Mouse (Mus musculus): ENCODE results near the gene Ptgis.

Ptgis gene

DNA sequence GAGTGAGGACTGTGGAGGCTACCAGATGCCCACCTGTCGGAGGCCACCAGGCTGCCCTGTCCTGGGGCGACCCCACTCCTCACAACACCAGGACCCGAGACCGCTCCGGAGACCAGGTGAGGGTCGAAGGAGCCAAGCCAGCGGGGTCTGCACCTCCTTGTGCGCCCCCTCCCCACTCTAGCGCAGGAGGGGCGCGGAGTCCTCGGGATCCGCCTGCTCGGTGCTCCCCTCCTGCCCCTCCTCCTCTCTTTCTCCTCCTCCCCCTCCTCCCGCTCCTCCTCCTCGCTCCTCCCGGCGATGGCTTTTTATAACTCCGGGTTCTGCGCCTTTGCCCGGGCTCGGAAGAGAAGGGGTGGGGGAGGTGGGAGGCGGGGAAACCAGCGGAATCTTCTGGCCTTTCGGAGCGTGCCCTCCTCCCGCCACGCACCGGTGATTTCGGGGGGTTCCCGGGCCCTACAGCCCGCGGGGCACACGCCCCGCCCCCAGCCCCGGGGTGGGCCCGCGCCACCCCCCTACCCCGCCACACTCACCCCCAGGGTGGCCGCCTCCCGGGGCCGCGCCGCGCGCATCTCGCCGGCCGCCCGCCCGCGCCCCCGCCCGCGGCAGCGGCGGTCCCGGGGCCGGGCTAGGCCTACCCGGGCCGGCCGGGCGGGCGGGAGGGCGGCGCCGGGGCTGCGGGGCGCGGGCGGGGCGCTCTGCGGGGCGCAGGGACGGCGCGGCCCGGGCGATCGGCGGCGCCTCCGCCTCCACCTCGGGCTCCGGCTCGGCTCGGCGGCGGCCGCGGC is 50.9 kb downstream of the Ptgis start:
- peak; percentile 41 for DNase-seq

DNA sequence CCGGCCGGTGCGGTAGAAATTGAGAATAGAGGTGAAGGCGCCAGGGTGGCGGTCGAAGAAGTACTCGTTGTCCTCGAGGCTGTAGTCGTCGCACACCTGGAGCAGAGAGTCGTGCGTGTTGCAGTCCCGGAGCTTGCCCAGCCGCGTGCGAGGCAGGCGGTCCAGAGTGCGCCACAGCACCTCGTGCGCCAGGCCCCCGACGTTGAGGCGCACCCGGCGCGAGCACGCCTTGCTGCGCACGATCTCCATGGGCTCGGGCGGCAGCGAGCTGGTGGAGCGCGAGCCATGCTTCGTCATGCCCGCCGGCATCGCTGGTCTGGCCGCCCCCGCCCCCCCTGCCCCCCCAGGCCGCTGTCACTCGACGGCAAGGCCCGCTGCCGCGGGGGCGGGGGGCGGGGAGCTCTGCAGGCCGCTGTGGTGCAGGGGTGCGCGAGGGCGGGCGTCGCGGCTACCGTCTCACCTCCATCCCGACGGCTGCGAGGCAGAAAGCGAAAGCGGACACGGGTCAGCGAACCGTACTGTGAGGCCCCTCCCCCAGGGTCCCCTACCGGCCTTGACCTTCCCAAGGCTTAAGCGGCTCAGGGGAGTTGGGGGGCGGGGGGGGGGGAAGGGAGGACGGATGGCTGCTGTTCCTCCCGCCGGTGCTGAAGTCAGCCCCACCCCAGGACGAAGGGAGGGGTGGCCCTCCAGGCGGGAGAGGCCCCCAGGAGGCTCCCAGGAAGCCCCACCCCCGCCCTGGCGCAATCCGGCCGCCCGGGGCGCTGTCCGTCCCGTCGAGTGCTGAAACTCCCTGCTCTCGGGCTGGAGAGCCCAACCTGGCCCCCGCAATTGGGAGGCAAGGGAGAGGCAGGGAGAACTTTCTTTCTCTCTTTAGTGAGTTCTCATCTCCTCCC is 51.8 kb downstream of the Ptgis start:
- peak; percentile 22 for DNase-seq

DNA sequence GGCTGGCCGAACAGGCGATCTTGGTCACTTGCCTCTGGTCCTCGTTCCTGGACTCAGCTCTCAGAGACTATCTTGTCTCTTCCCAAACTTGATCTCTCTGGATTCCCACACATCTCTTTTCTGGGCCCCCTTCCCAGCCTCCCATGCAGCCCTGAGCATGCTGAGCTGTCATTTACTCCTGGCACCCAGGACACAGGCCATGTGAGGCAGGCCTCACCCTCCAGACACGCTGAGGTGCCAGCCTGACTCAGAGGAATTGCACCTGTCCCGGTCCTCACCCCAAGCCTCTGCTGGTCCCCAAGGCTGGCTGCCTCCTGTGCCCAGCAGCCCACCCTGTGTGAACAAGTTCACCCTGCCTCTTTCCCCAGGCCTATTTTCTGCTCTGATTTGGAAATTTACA is 53.3 kb downstream of the Ptgis start:
- DNase-seq, result no peak

DNA sequence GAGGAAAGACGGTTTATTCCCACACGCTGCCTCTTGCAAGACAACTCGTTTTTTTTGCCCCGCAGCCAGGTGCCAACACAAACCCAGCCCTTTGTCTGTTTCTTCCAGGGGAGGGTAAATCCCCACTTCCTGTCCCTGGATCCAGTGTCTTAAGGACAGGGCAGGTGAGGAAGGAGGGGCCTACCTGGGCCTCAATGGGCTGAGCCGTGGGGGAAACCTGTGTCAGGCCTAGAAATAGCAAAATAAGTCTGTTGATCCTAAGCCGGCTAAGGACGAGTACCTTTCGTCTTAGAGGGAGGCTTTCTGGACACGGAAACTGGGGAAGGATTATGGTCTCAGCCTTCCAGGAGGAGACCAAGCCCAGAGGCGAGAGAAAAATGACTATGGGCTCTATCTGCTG is 53.9 kb downstream of the Ptgis start:
- DNase-seq, result no peak

DNA sequence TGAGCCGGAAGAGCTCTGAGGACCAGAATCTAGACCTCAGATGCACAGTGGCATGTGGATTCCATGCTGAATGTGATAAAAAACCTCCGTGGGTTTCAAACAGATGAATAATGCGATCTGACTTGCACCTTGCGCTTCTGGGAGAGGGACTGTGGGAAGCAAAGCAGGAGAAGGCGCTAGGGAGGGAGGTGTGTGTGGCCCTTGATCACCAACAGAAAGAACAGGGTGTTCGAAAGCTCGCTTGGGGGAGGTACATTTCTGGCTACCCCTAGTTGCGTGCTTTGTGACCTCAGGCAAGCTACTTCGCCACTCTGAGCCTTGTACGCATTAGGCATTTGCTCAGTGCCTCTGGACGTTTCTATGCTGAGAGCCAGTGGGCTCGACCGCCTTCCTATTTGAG is 54.4 kb downstream of the Ptgis start:
- no peak for DNase-seq

DNA sequence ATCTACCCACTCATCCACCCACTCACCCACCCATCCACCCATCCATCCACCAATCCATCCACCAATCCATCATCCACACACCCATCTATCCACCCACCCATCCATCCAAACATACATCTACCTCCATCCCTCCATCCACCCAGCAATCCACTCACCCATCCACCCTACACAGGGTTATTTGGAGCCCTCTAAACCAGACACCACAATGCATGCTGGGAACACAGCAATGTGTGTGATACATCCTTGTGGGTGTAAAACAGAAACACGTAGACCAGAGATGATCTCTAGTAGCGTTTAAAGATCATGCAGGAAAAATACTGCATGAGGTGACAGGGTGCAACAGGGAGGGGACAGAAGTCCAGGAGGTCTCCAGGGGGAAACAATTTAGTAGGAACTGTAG is 55.0 kb downstream of the Ptgis start:
- DNase-seq, result no peak

DNA sequence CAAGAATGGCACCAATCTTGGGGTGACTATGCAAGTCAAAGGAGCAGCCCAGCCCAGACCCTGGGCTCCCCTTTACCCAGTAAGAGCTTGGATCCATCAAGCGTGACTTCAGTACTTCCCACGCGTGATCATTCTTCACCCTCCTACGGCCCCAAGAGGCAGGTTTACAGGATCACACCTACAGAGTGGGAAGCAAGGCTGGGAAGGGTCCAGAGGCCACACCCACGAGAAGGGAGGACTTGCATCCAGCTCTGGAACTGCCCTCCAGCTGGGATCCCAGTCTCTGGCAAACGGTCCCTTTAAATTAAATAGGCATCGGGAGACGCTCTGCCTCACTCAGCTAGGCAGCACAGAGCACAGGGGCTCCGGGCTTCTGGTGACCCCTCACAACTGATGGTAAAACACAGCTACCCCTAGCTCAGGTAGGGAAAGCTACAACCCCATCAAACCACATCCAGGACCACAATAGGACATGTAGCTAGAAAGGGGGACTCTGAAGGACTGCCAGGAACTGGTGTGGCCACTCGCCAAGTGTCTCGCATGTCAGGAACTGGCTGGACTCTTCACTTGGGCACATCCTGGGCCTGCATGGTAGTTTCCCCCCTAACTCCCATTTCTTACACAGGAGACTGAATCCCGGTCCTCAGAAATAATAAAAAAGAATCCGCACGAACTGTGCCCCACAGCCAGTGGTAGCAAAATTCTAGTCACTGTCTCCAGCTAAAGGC is 58.6 kb downstream of the Ptgis start:
- no peak for DNase-seq

DNA sequence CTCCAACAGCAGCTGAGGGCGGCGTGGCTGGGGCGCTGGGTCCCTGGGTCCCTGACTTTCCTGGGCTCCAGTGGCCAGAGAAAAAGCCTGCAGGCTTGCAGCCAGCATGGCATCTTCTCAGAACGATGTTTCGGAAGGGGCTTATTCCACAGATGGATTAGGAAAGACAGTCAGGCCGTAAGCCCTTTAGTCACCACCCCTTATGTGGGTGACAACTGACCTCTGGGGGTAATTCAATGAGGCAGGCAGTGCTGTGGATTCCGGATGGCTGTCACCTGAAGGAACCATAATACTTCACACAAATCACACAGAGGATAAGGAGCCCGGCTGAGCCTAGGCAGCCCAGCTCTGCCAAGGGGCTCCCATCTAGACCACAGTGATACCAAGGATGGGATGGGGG is 59.3 kb downstream of the Ptgis start:
- DNase-seq, result no peak

DNA sequence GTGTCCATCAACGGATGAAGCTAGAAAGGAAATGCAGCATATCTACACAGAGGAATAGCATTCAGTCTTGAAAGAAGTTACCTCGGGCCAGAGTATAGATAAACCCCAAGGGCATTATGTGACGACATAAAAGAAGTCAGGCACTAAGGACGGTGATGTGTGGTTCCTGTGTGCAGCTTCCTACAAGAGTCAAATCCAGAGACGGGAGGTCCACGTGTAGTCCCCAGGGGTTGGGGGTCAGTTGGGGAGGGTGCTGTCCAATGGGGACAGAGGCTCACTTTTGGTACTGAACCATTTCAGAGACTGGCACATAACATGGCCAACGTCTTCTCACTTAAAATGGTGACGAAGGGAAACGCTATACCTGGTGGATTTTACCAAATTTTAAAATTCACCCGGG is 61.1 kb downstream of the Ptgis start:
- no peak for DNase-seq

DNA sequence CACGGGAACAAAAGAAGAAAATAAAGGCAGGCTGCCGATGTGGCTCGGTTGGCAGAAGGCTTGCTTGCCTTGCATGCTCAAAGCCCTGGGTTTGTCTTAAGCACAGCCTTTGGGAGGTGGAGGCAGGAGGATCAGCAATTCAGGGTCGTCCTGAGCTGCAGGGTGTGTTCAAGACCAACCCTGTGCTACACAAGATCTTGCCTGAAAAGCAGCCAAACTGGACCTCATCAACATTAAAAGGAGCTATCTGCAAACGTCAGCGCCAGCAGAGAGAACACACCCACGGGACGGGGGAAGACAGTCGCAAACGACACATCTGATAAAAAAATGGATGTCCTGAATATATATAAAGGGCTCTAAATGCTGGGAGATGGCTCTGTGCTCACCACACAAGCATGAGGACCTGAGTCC is 63.2 kb downstream of the Ptgis start:
- DNase-seq, result no peak

DNA sequence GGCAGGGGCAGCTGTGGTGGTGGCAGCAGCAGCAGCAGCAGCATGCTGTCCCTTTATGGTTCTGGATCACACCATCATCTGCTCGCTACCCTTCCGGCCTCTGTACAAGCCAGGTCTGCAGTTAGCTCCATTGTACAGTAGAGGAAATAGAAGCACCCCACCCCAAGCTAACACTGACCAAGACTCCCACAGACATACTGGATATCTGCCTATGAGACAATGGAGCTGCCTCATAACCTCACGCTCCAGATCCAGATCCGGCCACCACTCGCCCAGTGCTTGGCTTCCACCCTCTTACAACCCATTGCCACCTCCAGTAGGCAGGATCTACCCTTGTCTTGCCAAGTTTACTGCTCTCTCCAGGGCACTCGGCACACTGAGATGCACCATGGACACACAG is 65.1 kb downstream of the Ptgis start:
- no peak for DNase-seq

DNA sequence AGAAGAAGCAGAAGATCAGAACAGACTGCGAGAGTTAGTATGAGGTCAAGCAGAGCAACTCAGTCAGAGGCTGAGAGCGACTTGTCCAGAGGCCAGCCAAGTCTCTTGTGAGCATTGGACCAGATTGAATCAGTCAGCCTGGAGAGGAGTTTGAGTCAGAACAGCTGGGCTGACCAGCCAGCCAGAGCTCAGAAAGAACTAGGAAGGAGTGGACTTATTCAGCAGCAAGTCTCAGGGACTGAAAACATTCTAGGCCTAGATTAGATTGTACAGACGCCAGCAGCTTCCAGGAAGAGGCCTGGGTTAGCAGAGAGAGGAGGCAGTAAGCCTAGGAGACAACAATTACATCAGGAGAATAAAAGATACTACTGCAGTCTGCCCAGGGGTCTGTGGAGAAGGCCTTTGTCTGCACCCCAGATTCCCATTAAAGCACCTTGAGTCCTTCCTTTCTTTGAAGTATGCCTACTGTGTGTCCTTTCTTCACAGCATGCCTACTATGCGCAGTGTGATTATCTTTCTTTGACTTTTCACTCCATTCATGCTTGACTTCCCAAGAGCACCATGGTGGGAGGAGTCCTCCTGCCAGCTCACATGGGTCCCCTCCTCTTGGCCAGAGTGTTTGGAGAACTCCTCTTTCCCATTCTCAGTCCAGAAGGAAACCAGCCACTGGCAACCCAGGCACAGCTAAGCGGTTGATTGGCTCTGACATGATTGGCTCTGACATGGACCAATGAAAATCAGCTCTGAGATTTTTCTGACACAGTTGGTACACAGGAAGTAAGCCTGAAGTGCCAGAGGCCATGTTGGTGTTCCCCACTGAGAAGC is 67.1 kb downstream of the Ptgis start:
- DNase-seq, result no peak

DNA sequence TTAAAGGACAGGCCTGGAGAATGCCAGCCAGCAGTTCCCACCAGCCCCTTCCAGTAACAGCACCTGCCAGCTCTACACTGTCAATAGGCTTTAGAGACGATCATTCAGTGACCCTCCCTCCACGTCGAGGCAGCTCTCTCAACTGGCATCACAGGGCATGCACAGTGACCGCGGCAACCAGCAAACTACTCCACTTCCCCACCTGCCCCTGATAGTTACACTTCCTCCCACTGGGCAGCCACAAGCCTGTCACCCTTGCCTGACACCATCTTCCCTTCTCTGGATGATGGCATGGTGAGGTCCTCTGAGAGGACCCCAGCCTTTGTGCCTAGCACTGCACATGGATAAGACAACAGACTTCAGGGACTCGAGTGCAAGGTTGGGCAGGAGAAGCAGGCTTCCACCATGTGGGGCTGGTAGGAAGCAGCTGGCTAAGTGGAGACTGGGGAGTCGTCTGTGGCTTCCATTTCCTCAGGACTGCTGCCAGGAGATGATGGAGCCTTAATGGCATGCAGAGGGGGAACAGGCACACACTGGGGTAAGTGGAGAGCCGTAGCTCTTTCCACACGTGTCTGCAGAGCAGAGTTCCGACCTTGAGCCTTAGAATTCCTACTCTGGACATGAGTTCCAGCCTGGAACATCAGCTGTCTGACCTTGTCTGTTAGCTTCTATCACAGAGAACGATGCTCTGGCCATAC is 72.7 kb downstream of the Ptgis start:
- no peak for DNase-seq

DNA sequence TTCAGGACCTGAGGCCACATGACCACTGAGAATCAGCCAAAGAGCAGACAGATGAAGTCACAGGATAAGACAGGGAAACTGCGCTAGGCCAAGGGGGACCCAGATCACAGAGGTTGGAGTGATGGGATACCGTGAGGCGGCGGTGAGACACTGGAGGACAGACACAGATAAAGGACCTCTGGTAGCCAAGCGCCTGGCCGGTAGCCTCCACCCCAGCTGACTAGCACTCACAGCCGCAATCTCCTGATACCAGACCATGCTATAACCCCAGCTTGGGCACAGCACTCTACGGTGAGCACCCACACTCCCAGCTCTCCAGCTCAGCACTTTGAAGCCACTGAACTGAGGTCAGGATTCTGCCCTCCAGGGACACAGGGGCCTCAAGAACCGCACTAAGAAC is 76.8 kb downstream of the Ptgis start:
- DNase-seq, result no peak

DNA sequence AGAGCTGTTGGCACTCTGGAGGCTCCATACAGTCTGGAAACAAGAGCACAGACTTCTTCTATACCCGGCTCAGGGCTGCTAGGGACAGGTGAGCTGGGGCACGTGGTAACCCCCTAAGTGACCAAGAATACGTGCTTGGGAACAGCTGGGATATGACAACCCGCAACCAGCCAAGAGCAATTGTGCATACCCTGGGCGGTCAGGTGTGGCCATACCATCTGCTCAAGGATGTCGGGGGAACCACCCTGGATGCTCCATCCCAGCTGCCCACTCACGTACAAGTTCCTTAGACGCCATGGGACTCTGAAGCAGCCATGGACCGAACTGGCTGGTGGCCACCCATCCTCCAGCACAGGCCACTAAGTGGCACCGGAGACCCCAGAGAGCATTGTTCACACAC is 77.3 kb downstream of the Ptgis start:
- DNase-seq, result no peak

DNA sequence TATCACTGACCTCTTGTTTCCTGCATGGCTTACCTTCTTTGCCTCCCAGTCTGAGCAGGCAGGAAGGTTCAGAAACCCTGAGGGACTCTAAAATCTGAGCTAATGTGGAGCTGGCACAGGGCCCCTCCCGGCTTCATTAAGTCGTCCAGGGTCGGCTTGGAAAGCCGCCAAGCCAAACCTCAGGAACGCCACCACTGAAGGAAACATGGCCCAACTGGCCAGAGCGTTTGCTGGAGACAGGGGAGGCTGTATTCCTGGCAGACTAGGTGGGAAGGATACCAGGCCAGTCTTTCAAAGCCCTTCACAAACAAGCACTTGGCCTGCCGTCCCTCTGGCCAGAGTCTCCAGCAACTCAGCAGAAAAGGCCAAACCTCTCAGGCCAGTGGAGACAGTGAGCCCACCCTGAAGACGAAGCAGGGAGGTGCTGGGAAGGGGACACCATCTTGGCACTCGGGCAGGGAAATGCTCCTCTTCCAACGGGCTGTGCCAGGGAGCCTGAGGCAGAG is 77.8 kb downstream of the Ptgis start:
- peak; percentile 21 for DNase-seq

DNA sequence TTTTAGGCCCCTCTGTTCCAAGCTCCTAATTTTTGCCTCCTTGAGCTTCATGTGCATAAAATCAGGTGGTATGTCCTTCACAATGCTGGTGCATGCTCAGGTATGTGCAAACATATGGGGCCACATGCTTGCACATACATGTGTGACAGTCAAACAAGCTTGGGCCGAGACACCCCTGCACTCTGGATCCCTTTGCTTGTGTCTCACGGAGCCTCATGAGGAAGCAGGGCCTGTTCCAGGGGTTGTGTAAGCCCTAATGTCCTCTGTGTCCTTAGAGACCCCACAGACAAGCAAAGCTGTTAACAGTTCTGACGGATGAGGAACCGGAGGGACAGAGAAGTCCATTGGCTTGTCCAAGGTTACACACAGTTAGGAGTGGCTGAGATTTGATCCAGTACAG is 80.7 kb downstream of the Ptgis start:
- no peak for DNase-seq

DNA sequence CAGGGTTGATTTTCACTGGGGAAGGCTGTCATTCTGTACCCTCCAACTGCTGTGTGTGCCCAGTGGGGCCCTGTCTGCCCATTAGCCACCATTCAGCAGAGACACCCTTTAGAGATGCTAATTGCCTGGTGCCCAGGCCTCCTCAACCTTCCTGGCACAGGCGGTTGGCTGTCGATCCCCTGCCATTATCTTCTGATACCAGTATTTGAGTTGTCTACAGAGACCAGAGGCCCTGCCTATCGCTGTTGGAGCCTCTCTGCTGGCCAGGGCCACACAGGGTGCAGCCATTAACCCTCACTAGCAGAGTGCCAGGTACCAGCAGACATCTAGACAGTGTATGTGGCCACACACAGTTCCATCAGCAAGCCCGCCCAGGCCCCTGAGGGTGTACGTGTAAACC is 81.6 kb downstream of the Ptgis start:
- DNase-seq, result no peak

DNA sequence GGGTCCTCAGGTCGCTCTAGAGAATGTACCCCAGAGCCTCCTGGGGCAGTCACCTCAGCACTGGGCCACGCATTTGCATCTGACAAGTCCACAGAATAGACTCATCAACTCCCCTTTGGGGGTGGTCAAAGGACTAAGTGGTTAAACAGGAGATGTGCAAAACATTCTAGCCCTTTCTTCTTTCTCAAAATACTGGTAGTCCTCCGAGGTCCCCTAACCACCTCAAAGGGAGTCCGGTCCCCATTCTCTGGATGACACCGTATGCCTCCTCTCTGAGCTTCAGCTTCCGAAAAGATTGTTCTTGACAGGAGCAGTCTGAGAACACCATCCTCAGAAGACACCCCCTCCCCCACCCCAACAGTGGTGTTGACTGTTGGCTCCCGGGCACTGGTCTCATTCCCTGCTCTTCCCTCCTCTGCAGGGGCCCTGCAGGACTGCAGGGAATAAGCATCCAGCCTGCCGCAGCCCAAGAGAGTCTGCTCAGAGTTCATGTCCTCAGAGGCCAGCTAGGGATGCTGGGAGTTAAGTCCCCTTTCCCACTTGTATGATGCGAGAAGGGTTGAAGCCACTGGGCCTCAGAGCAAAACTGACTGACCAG is 84.2 kb downstream of the Ptgis start:
- DNase-seq, result no peak

DNA sequence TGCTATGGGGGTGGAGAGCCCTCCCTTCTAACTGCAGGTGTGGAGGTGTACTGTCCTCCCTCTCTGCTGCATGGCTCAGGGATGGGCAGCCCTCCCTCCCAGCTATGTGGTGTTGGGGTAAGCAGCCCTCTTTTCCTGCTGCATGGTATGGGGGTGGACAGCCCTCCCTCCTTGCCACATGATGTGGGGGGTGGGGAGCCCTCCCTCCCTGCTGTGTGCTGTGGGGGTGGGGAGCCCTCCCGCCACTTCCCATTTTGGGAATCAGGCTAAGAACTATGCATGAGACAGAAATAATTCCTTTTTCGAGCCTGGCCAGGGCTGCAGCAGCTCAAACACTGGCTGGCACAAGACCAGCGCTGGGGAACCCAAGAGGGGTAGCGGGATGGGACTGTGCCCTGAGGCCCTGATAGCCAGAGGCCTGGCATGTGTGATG is 84.8 kb downstream of the Ptgis start:
- no peak for DNase-seq

DNA sequence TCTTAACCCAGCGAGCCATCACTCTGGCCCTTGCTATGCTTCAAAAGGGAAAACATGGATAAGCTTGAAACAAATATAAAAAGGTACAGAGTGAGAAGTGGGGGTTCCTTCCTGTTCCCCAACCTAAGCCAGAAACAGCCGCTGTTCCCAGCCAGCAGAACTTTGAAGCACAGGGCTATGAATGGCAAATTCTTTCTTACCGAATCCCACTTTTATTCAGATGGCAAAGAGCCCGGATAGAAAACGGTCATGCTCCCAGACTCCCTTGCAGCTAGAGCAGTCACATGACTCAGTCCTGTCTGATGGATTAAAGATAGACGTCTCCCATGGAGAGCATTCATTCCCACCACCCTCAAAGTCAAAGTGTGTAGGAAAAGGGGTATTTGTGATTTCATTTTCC is 89.5 kb downstream of the Ptgis start:
- no peak for DNase-seq
